Mouse (Mus musculus): Measurements from ENCODE around the gene Slc35e1.

Gene Slc35e1

DNA sequence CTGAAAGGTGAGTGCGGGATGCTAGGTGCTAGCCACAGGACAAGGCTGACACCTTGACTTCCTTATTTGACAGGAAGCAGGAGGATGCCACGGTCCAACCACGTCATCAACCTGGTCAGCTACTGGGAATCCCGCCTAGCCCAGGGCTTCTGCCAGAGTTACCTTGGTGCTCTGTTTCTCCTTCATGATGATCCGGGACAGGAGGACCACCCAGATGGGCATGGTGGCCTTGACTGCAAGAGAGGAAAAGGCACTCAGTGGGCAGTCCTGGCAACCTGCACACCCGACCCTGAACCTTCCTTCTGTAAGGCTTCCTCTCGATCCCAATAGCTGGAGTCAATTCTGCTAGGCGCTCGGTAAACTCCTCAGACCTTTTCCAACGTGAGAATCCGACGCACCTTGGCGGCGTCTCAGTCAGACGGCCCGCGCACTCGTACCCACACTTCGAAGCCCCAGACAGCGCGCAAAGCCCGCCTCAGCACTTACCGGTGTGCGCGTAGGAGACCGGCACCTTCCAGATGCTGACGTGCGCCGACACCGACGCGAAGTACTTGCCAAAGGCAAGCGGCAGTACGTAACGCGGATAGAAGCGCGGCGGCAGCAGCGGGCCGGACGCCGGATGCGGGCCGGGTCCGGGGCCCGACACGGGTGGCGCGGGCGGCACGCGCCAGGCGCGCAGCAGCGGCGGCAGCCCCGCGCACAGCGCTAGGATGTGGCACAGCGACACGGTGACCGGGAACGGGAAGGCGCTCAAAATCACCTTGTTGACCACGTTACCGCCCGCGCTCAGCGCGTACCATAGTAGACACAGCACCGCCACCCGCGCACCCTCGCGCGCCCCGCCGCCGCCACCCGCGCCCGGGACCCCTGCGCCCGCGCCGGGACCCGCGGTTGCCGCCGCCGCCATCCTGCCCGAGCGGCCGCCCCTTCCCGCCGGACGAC lies at the start of gene Slc35e1:
Slc35e1 (minus strand) TSS at position 935 of the 942 bp plus-strand sequence.
- DNase-seq: peak; percentile 52

DNA sequence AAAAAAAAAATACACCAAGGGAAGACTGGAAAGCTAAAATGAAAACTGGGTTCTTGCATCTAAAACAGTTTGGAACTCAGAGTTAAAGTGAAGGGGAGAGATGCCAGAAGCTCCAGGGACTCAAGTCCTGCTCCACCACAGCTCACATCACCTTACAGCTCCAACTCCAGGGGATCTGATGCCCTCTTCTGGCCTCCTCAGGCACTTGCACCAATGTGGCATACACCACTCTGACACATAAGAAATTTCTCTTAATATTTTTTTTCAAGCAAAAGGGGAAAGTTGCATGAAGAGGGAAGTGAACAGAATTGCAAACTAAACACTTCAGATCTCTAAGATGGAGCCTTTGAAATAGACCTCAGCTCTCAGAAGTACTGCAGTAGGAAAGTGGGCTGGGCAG lies 46.8 kb upstream of the Slc35e1 start:
- peak; percentile 4 for DNase-seq

DNA sequence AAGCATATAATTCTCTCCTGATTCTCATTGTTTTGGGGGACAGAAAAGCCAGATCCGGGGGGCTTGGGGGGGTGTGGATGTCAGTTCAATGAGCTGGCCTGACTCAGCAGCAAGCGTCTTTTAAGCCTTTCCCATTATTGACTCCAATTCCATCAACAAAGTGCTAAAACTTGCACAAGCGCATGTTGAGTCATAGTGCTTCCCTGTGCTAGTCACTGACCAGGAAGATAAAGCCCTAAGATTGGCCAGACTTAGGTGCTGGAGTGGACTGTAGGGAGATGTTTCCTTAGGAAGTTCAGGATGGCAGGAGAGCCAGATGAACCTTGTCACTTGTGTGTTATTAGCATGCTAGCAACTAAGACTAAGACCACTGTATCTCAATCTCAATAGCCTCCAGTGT lies 42.5 kb upstream of the Slc35e1 start:
- no peak for DNase-seq

DNA sequence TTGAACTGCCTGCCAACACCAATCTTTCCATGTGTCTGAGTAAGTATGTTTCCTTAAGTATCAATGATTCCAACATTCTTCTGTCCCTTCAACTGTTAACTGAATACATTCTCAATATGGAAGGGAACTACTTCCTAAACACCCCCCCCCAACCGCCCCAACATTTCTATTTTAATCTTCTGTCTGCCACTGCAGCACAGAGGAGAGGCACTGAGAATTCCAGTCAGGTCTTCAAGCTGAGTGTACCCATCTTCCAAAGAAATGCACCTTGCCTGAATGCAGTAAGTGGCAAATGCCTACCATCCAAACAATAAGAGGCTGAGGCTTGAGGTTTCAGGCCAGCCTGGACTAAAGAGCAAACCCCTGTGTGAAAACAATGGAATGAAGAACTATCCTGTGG lies 39.7 kb upstream of the Slc35e1 start:
- no peak for DNase-seq

DNA sequence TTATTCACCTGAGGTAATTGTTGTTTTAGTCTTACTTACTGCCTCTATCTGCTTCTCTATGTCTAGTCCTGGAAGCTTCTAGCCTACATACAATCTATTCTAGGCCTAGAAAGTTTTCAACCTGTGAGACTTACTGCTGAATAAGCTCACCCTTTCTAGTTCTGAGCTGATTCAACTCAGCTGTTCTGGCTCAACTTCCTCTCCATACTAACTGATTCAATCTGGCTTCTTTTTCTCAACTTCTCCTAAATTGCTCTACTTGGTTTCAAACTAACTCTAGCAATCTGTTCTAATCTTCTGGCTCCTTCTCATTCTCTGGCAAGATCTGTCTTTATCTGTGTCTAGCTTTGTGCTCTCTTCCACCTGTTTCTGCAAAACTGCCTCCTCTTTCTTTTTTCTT lies 29.5 kb upstream of the Slc35e1 start:
- DNase-seq: no peak

DNA sequence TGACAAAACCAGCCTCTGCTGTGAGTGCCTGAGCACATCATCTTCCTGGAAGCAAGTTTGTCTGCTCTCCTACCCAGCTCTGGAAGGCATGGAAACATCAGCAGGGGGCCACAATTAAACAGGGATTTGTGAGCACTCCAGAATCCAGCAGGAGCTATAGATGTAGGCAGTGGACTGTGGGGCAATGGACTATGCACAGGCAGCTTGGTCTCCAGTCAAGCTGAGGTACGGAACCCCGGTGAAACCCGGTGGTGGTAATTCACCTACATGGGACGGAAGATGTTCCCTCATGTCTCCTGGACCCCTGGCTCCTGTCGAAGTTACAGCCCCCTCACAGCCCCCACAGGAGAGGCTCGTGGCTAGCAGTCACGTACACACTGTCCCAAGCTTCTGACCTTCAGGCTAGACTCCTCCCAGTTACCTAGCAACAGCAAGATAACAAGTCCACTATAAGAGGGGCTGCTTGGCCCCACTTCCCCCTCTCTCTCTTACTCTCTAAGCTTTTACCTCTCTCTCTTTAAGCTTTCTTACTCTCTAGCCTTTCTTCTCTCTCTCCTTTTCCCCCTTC lies 25.1 kb upstream of the Slc35e1 start:
- no peak for DNase-seq

DNA sequence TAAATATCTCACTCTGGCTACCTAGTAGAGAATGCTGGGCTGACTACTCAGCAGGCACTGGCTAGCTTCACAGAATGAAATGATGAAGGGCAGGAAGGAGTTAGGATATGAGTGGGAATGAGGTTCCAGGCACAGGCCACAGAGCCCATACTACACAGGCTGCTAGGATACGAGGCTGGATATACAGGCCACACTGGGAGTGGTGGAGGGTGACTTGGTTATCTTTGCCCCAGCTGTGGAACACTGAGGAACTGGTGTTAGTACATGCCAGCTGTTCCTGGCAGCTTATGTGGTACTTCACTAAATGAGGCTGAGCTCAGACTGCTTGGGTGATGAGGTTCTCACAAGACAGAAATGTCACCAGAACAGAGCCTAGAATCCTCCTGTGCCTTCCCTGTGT lies 20.7 kb upstream of the Slc35e1 start:
- DNase-seq: no peak

DNA sequence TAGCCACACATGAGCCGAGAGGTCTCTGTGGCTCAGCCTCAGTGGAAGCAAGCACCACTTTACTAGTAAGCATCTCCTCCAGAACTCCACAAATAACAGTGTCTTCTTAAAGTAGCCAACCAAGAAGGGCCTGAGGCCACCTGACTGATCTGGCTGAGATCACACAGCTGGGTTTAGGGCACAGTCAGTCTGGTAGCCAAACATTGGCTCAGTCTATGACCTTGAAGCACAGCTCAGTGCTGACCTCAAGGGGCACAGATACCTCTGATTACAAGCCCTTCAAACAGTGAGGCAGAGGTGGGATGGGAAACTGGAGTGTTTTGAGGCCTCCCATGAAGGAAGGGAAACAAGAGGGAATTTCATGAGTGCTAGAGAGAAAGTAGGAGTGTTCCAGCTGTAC lies 20.2 kb upstream of the Slc35e1 start:
- DNase-seq: no peak

DNA sequence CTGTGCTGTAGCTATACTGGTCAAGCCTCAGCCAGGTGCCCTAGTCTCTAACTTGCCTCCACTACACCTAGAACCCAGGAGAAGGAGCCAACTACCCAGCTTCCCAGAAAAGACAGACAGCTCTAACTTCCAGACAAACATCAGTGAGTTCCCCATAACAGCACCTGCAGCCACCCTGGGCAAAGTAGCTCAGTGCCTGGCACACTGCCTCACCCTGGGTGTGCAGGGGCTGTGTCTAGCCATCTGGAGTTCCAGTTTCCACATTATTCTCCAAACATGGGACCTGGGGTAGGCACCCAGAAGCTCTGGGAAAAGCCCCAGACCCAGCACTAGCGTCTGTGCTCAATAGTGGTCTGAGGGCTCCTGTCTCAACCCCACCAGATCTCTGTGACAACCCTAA lies 15.1 kb upstream of the Slc35e1 start:
- no peak for DNase-seq

DNA sequence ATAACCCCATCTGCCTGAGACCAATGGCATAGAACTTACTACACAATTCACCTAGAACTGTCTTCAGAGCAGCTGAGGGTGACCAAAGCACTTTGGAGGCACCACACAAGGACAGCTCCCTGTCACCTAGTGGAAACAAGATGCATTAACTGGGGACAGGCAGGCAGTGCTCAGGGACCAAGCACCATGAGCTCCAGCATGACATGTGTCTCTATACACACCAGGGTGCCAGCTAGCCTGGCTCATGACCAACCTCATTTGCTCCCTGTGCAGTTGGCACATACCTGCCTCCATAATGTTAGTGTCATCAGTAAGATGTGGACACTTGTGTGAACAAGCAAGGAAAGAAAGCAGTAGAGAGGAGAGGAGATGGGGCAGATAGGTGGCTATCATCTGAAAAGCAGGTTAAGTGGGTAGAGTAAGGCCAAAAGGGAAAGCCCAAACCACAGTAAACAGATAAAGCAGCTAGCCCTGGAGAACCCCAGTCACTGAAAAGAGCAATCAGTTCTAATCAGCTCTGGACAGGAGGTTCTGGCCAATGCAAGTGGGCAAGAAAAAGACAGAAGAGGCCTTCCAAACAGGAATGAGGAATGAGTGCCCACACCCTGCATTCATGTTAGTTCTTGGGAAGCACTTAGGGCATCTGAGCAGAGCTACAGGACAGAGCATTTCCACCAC lies 12.4 kb upstream of the Slc35e1 start:
- no peak for DNase-seq

DNA sequence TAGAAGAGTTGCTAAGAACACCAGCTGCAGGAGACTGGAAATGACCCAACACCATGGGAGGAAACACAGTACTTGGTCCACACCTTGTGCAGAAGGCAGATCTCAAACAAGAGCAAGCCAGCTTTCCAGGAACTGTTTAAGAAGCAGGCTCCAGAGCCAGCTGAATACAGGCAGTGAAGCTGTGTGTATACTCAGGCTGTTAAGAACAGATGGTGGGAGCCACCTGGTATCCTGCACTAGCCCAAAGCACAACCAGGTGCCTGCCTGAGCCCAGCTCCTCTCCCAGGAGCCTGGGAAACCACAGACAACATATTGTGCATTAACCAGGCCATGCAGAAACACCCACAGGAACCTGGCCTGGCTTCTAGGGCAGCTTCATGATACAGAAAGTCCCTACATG lies 11.7 kb upstream of the Slc35e1 start:
- DNase-seq: no peak

DNA sequence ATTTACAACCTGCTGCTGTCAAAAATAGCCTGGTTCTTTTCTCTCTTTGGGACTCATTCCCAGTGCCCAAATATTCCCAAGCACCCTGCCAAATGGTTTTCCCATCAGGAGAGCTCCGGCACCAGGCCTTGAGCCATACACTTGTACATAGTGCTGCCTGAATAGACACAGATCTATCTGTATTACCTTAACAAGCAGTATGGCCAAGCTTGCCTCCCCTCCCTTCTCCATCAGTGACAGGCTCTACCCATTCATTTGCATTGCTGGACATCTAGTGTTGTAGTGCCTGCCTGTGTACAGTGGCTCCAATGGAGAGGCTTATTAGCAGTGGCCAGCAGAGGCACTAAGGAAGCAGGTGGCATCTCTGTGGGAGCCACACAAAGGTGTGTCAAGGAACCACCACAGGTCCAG lies 8.1 kb upstream of the Slc35e1 start:
- DNase-seq: no peak

DNA sequence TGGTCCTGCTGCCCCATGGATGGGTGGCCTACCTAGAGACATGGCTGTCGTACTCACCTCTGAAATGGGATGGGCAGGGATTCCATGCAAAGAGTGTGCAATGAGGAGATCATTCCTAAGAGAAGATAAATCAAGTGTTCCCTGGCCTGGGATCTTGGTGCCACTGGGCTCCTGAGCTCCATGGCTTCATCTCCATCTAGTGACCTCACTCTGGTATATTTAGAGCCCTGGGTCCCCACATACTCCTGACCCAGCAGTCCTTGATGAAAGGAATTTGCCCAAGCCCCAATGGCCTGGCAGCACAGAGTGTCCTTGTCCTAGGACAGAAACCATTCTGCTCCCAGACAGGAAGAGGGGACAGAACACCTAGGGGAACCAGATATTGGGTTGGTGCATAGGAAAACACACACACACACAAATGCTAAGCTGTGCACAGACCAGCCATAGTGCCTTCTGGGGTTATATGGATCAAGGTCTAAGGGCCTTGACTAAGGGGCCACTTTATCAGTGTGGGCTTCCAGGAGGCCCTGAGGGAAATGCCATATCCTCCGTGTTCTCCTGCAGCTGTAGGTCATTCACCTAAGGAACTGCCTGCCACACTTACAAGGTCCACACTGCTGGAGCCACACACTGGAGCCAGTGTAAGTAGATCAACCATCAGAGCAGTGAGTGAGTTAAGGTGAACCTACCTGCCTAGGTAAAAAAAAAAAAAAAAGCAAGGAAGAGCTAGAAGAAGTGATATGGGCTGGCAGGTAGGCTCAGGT lies 7.3 kb upstream of the Slc35e1 start:
- no peak for DNase-seq

DNA sequence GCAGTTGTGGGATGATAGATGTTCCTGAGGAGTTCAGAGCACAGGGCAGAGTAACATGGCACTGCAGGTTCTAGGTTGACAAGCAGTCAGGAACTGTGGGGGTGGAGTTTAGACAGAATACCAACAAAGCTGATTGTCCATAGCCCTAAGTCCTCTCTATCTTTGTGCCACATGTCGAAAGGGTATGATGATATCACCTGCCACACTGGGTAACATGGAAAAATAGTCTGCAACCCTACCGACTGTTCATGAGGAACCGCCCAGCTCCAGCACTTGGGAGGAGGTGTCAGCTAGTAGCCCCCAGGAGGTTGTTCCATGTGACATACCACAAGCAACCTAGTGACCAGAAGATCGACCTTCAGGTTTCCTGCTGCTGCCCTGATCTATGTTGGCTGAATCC lies 6.1 kb upstream of the Slc35e1 start:
- DNase-seq: no peak

DNA sequence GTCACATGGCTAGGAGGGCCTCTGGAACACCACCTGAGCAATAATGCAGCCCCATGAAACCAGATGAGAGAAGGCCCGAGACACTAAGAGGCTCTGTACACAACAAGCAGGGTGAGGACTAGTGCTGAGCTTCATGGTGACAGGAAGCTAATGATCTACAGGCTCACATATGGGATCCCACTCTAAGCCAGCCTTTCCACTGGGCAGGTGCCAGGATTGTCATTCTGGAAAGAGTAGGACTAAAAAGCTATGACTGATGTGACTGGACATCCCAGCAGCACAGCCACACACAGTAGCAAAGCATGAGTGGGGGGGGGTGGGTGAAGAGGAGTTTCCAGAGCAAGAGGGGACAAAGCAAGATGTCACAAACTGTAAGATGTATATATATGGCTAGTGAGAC lies 5.5 kb upstream of the Slc35e1 start:
- no peak for DNase-seq

DNA sequence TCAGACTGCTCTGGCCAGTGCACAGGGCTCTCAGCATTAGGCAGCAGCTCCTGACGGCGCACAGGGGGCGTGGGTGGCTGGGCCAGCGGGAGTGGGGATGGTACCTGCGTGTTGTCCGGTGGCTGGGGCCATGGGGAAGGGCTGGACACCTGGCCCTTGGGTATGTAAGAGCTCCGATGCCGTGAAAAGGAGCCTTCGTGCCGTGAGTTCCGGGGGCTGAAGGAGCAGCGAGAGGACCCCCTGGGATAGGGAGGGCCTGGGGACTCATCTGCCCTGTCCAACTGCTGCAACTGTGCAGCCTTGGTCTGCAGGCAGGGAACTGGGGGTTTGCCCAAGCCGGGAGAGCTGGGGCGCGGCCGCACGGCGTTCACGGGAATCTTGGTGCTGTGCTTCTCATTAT lies 3.8 kb upstream of the Slc35e1 start:
- DNase-seq: peak; percentile 6

DNA sequence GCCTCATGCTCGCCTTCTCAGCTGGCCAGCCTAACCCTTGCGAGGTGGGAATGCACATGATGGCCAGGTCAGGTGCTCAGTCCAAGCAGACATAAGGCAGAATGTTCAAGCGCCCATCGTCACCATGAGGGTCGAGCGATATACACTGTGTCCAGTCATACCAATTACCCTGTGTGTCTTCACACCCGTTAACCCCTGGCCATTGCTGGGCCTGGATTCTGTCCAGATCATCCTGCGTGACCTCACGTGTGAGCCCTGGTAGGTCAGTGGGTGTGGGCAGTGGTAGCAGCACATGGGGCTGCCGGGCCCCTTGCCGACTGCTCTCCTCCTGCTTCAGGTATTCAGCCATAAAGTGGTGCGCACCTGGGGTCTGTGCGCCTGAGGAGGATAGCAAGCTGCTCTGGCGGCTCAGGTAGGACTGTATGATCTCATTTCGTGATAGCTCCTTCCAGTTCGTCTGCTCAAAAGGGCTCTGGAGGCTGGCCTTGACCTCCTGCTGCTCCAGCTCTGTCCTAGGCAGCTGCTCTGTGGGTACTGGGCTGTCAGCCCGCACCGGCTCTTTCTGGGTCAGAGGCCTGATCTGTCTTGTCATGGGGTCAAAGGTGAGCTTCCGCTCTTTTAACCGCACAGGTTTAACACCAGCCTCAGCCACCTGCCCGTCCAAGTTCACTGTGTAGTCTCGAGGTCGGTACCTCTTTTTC lies 3.1 kb upstream of the Slc35e1 start:
- DNase-seq: peak; percentile 32

DNA sequence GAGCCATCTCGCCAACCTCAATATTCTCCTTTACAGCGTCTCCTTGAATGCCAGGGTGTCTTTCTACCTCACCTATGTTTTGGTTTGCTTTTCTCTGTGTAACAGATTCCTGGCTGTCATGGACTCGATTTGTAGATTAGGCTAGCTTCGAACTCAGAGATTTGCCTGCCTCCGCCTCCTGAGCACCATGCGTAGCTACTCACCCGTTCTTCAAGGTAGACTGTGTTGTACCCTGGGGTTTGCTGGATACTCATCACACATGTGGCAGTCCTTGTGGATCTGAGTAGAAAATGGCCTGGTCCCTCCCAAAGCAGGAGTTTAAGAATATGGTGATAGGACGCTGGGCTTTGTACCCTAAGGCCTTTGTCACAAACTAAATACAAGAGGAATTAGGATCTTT lies 967 bp upstream of the Slc35e1 start:
- DNase-seq: no peak

DNA sequence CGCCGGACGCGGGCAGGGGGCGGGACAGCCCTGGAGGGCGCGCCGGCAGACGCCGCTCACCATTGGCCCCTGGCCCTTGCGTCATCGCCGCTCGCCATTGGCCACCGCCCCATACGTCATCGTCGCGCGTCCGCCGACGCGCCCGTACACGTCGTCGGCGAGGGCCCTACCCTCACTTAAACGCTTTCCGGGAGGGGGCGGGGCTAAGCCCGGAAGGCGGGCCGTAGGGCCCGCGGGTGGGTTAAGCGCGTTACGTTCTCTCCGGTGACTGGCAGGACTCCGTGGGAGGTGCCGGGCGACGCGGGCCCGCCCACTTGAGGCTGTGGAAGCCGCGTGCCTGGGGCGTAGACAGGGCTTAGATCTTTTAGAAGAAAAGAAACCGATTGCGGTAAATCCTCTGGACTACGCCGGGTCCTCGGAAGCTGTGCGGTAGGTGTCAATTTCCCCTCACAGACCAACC lies 238 bp upstream of the Slc35e1 start:
- DNase-seq: peak; percentile 99

DNA sequence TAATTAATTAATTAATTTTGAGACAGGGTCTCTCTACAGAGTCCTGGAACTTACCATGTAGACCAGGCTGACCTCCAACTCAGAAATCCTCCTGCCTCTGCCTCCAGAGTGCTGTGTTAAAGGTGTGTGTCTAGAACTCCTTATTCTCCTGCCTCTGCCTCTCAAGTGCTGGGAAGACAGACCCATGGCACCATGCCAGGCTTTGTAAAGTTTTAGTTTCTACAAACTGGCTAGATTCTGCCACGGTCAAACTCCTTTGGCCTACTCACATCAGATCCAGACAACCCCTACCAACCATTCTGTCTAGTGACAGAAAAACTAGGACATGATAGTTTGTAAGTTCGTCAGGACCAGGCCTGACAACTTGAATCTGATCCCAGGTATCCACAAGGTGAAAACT lies 1.4 kb downstream of the Slc35e1 start:
- no peak for DNase-seq

DNA sequence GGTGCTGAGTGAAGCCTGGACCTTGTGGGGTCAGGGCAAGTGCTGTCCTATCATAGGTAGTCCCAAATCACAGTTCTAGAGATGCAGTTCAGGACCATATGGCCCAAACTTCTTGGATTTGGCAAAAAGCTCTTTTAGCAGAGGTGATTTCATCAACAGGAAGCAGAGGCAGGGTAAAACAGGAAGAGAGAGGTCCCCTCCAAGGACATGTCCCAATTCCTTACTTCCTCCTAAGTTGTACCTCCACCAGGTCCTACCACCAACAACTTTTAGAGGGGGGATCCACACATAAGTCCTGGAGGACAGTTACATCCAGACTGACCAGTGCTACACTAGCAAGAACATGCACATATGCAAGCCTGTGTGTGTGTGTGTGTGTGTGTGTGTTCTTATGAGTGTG lies 5.4 kb downstream of the Slc35e1 start:
- DNase-seq: no peak

DNA sequence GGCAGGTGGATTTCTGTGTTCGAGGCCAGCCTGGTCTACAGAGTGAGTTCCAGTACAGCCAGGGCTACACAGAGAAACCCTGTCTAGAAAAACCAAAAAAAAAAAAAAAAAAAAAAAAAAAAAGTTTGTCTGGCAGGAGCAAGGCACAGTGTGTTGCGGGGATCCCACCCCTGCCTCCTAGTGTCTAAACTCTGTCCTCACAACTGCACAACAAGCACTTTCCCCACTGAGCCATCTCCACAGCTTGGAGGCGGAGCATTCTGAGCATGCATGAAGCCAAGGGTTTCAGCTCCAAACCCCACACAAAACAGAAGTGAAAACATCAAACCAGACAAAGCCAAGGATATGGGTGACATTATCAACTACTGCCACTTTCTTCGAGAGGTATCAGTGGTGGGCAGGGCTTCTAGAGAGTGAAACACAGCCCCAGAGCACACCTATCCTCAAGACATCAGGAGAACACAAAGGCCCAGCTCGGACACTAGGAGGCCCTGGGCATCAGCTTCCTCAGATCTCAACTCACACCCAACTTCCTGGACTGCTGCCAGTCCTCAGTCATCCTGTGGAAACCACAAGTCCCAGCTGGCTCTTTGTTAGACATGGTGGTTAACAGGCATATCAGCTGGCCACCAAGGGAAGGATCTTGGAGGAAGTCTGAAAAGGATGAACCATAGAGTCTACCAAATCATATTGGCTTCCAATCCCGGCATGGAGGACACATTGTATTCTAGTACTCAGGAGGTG lies 6.8 kb downstream of the Slc35e1 start:
- no peak for DNase-seq

All from retina, postnatal 1 day (tissue).